Mouse (Mus musculus): Measurements from ENCODE around the gene Ndufb7.
"Not testable (repeated sequence)": the region's sequence is repeated elsewhere in the genome, so short reads cannot be mapped to it uniquely, and the experiment has no call there.

- not testable (repeated sequence) for TF ChIP-seq CTCF (IDR thresholded peaks at IDR 0.05; ENCODE audit: low read depth, low read length); POLR2A (IDR thresholded peaks at IDR 0.05; ENCODE audit: insufficient read depth, low read length)
Measured at GRCm38 (mm10) chr8:83571001-83571340, 4.5 kb downstream of the Ndufb7 start.

All from ES-Bruce4 (cell line).